Mouse (Mus musculus): ENCODE data around the gene Serpinh1.

DNA sequence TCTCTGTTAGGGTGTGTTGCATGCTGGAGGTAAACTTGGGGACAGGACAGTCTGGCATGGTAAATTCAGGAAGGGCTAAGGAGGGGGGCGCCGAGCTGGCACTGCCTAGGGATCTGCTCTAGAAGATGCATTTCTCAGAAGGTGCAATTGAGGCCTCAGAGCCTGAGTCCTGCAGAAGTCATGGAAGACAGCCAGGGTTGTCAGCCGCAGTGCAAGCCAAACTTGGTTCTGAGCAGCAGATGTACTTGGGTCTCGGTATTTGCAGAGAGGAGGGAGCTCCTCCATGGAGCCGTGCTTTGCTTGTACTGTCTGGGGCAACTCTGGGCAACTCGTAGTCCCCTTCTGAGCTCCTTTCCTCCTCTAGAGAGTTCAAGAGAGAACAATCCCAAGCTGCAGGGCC, 26.9 kb downstream of the Serpinh1 start:
- TF ChIP-seq CTCF (IDR thresholded peaks at IDR 0.05) = no peak
- no peak for TF ChIP-seq EP300 (IDR thresholded peaks at IDR 0.05)
